Mouse (Mus musculus) liver, adult 2 months (tissue): ENCODE data around the gene Exosc5. TPM values are rescaled to one million over a fixed set of nuclear protein-coding genes. Genes with fewer than 3 reads are reported as not detected.

Experiments used
- DNase-seq: peaks from one replicate; pipeline ENCODE4 v3.0.0-alpha.2; 2011; ENCODE audit warnings: low read depth, low spot score; ENCODE audit errors: extremely low read depth
- H3K27ac ChIP-seq: fragments of 200-500 bp; replicated peaks from 2 replicates; pipeline ENCODE4 v1.5.1; 2012; ENCODE audit warnings: low read depth, mild to moderate bottlenecking, control low read depth, inconsistent platforms, low read length; ENCODE audit not compliant: insufficient read depth
- H3K27me3 ChIP-seq: fragments of 200-500 bp; 2 replicates; pipeline ENCODE4 v1.6.1; 2012; ENCODE audit warnings: mild to moderate bottlenecking, moderate library complexity, low read length, inconsistent platforms; ENCODE audit not compliant: control insufficient read depth, insufficient read depth
- H3K36me3 ChIP-seq: fragments of 200-500 bp; 2 replicates; pipeline ENCODE4 v1.6.1; 2012; ENCODE audit warnings: low read length, inconsistent platforms; ENCODE audit not compliant: control insufficient read depth, insufficient read depth
- H3K4me1 ChIP-seq: fragments of 200-500 bp; 2 replicates; pipeline ENCODE4 v1.6.1; 2011; ENCODE audit warnings: low read length; ENCODE audit not compliant: control insufficient read depth, insufficient read depth
- H3K4me3 ChIP-seq: fragments of 200-500 bp; 2 replicates; pipeline ENCODE4 v1.5.1; 2011; ENCODE audit warnings: low read depth, mild to moderate bottlenecking, control low read depth, low read length, moderate library complexity; ENCODE audit not compliant: insufficient read depth
- H3K79me2 ChIP-seq: fragments of 200-500 bp; 2 replicates; pipeline ENCODE4 v1.6.1; 2012; ENCODE audit warnings: inconsistent platforms, mild to moderate bottlenecking, low read length, moderate library complexity; ENCODE audit not compliant: control insufficient read depth, insufficient read depth
- H3K9ac ChIP-seq: fragments of 200-500 bp; 2 replicates; pipeline ENCODE4 v1.6.1; 2012; ENCODE audit warnings: low read depth, mild to moderate bottlenecking, control low read depth, inconsistent platforms, low read length
- CTCF ChIP-seq: fragments of 200-500 bp; IDR thresholded peaks from 2 replicates; pipeline ENCODE4 v1.5.1; 2011; ENCODE audit warnings: low read depth, low read length, control low read depth
- POLR2A ChIP-seq: fragments of 200-500 bp; IDR thresholded peaks from 2 replicates; pipeline ENCODE4 v1.6.1; 2011; ENCODE audit warnings: low read length, control low read depth; ENCODE audit not compliant: insufficient read depth; ENCODE audit errors: extremely low read depth
- WGBS: fragments of 180-500 bp; shearing (Covaris S2); methylation state at CpG from one replicate; pipeline ENCODE4 v1.1.7; 2018; 5-methylcytosine and 5-hydroxymethylcytosine counted together
- polyA plus RNA-seq: library from polyadenylated mRNA; depleted of rRNA; stranded (reverse); fragments of >200 nt; gene quantifications from 2 replicates; pipeline ENCODE4 v1.2.3, GENCODE M21; 2012
- total RNA-seq: library from RNA; depleted of rRNA; stranded (reverse); fragments of >200 nt; gene quantifications from 2 replicates; pipeline ENCODE4 v1.2.3, GENCODE M21; 2014

The Exosc5 gene
- total and polyA plus RNA-seq, 2 experiments, result 30.4 to 75.1 TPM

- H3K36me3 ChIP-seq, result no peaks in the 10 kb centered on the region
- WGBS, result 98% methylated on average over 2 of the region's 2 CpGs
Measured at GRCm38 (mm10) chr7:25702350-25702749, 43.4 kb downstream of the Exosc5 start.

GRCm38 (mm10) chr7:25703793-25704494 lies 45.0 kb downstream of the Exosc5 start:
- DNase-seq, result peak; percentile 81
- peak overlapping the region; percentile 1; the same call in 1 of the 2 replicates for H3K9ac ChIP-seq
- H3K4me1 ChIP-seq, result peaks cover 12% of the 10 kb centered on the region
- TF ChIP-seq POLR2A, result no peak
- no peak for TF ChIP-seq CTCF
- H3K36me3 ChIP-seq, result no peaks in the 10 kb centered on the region
- H3K79me2 ChIP-seq, result no peaks in the 10 kb centered on the region
- H3K27me3 ChIP-seq, result no peaks in the 10 kb centered on the region
- 12% methylated on average over 10 of the region's 10 CpGs for WGBS
- peak overlapping the region; percentile 1; the same call in 1 of the 2 replicates for H3K27ac ChIP-seq
- no peak overlapping the region for H3K4me3 ChIP-seq

More at GRCm38 (mm10) chr7:25702350-25702749, 43.4 kb downstream of the Exosc5 start:
- no peak for DNase-seq
- Histone ChIP-seq H3K27ac (no peak overlapping the region), H3K4me3 (no peak overlapping the region), H3K9ac (no peak overlapping the region), H3K27me3 (no peaks in the 10 kb centered on the region), H3K79me2 (no peaks in the 10 kb centered on the region), H3K4me1 (peaks cover 12% of the 10 kb centered on the region)
- TF ChIP-seq CTCF, result no peak
- TF ChIP-seq POLR2A, result no peak

DNA sequence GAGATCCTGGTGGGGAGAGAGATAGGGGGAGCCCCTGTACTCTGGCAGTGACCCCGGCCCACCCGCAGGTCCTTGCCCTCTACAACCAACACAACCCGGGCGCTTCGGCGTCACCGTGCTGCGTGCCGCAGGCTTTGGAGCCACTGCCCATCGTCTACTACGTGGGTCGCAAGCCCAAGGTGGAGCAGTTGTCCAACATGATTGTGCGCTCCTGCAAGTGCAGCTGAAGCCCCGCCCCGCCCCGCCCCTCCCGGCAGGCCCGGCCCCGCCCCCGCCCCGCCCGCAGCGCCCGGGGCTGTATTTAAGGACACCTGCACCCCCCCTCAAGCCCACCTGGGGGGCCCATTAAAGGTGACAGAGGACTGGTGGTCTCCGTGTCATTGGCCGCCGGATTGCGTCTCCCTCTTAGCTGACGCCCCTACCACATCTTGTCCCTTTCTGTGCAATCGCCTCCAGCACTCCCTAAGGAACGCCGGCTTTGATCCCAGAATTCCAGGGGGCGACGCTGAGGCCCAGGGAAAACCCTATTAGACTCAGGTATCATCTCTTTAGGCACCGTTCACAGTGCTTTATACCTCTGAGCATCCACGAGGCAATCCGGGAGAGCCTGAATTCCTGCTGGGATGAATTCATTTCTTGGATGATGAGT lies 45.9 kb downstream of the Exosc5 start:
- WGBS, result 26% methylated on average over 30 of the region's 37 CpGs
- no peaks in the 10 kb centered on the region for H3K27me3 ChIP-seq
- DNase-seq, result no peak
- TF ChIP-seq POLR2A (no peak), CTCF (no peak)
- H3K9ac ChIP-seq, result 0 out of 2 replicates have a peak overlapping the region, but pooled peaks have one; percentile 25
- no peaks in the 10 kb centered on the region for H3K36me3 ChIP-seq
- peak overlapping the region; percentile 30; the same call in 1 of the 2 replicates for H3K4me3 ChIP-seq
- no peak overlapping the region for H3K27ac ChIP-seq
- no peaks in the 10 kb centered on the region for H3K79me2 ChIP-seq
- H3K4me1 ChIP-seq, result peaks cover 12% of the 10 kb centered on the region

DNA sequence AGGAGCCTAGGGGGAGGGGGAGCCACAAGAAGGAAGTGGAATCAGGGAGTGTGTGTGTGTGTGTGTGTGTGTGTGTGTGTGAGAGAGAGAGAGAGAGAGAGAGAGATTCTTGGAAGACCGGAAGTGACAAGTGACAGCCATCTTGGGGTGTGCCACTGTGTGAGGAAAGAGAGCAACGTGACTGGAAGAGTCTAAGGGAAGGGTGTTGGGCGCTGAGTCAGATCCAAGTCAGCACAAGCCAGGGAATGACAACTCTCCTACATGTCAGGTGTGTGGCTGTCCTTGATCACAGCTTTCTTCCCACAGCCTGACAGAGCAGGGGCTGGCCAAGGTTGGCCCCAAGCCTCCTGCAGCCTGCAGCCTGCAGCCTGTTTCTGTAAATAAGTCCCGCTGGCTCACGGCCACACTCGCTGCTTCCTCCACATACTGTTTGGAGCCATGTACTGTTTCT lies 46.9 kb downstream of the Exosc5 start:
- Histone ChIP-seq H3K27ac (peak overlapping the region; percentile 60), H3K36me3 (no peaks in the 10 kb centered on the region), H3K4me1 (peaks cover 12% of the 10 kb centered on the region), H3K9ac (no peak overlapping the region), H3K4me3 (no peak overlapping the region), H3K79me2 (no peaks in the 10 kb centered on the region), H3K27me3 (no peaks in the 10 kb centered on the region)
- WGBS, result 72% methylated on average over 6 of the region's 6 CpGs
- no peak for TF ChIP-seq CTCF
- no peak for TF ChIP-seq POLR2A
- DNase-seq, result no peak

- H3K9ac ChIP-seq, result no peak overlapping the region
- no peak for TF ChIP-seq POLR2A
- no peak for TF ChIP-seq CTCF
- peak overlapping the region; percentile 71 for H3K27ac ChIP-seq
- H3K36me3 ChIP-seq, result no peaks in the 10 kb centered on the region
- DNase-seq, result peak; percentile 45
- no peaks in the 10 kb centered on the region for H3K27me3 ChIP-seq
- no peaks in the 10 kb centered on the region for H3K79me2 ChIP-seq
- WGBS, result 80% methylated on average over 7 of the region's 7 CpGs
- H3K4me1 ChIP-seq, result peaks cover 12% of the 10 kb centered on the region
- no peak overlapping the region for H3K4me3 ChIP-seq
Measured at GRCm38 (mm10) chr7:25706578-25707170, 47.7 kb downstream of the Exosc5 start.
